Mouse (Mus musculus) heart, postnatal 36 days (tissue): ENCODE results near the gene Pde9a. TPM values are rescaled to one million over a fixed set of nuclear protein-coding genes. Genes with fewer than 3 reads are reported as not detected.

Source experiments
- DNase-seq, 2 experiments: peaks; one replicate each; pipeline ENCODE4 v3.0.0; 2021 to 2022
- intact Hi-C: fragments of 180-260 bp; cut with DNase I; formaldehyde crosslinking; loops from one replicate; pipeline ENCODE4 v1.15.1; 2025
- total RNA-seq, 2 experiments: library from RNA; stranded (reverse); gene quantifications; 2 replicates each; pipeline ENCODE4 v1.2.3; 2021

Pde9a gene
- total RNA-seq, 2 experiments from 2014 or later, result 5.2 to 6.1 TPM

GRCm38 (mm10) chr17:31502261-31502927, 116.4 kb downstream of the Pde9a start:
- intact Hi-C loops, result no loop called here
- no peak for DNase-seq

- intact Hi-C loops, result no loop called here
- no peak for DNase-seq
Measured at GRCm38 (mm10) chr17:31503337-31503736, 117.3 kb downstream of the Pde9a start.

- intact Hi-C loops, result no loop called here
- DNase-seq, result no peak
Measured at GRCm38 (mm10) chr17:31503936-31504335, 117.9 kb downstream of the Pde9a start.

- intact Hi-C loops, result no loop called here
- DNase-seq, result no peak
Measured at GRCm38 (mm10) chr17:31505013-31505412, 119.0 kb downstream of the Pde9a start.

- intact Hi-C loops, result no loop called here
- no peak for DNase-seq
Measured at GRCm38 (mm10) chr17:31506282-31506681, 120.3 kb downstream of the Pde9a start.

- intact Hi-C loops, result loop anchor here (5.0 kb wide), 1 partner anchor 146 kb away; the partner anchor contains the start of gene U2af1
- DNase-seq, result no peak
Measured at GRCm38 (mm10) chr17:31510944-31511343, 124.9 kb downstream of the Pde9a start.

GRCm38 (mm10) chr17:31511792-31512495, 125.9 kb downstream of the Pde9a start:
- peak; percentile 85 to 86 for DNase-seq
- intact Hi-C loops, result loop anchor here (2.0 to 5.0 kb wide), 2 partner anchors 53 to 145 kb away; partner anchors contain the start of genes Pknox1 and U2af1

- intact Hi-C loops, result loop anchor here (2.0 to 5.0 kb wide), 2 partner anchors 52 to 145 kb away; partner anchors contain the start of genes Pknox1 and U2af1
- DNase-seq, result no peak
Measured at GRCm38 (mm10) chr17:31512593-31512992, 126.6 kb downstream of the Pde9a start.

GRCm38 (mm10) chr17:31514696-31515095, 128.7 kb downstream of the Pde9a start:
- no peak for DNase-seq
- intact Hi-C loops, result loop anchor here (5.0 kb wide), 1 partner anchor 143 kb away; the partner anchor contains the start of gene U2af1

- DNase-seq, result no peak
- intact Hi-C loops, result no loop called here
Measured at GRCm38 (mm10) chr17:31519344-31519945, 133.4 kb downstream of the Pde9a start.

GRCm38 (mm10) chr17:31519946-31520838, 134.2 kb downstream of the Pde9a start, which contains the start of the genes Wdr4 and Ndufv3:
TSS of gene Wdr4 (minus strand) at chr17:31519980.
TSS of gene Ndufv3 (plus strand) at chr17:31520115.
- peak; percentile 98 to 99 for DNase-seq
- intact Hi-C loops, result loop anchor here (2.0 kb wide), 1 partner anchor 43 kb away; no protein-coding TSS in a partner anchor

- peak; percentile 64 to 69 for DNase-seq
- intact Hi-C loops, result loop anchor here (2.0 kb wide), 1 partner anchor 42 kb away; no protein-coding TSS in a partner anchor
Measured at GRCm38 (mm10) chr17:31520895-31521294, 134.9 kb downstream of the Pde9a start.

GRCm38 (mm10) chr17:31521948-31522347, 135.9 kb downstream of the Pde9a start:
- no peak for DNase-seq
- intact Hi-C loops, result loop anchor here (2.0 kb wide), 1 partner anchor 41 kb away; no protein-coding TSS in a partner anchor

- DNase-seq, result no peak
- intact Hi-C loops, result no loop called here
Measured at GRCm38 (mm10) chr17:31525114-31525513, 139.1 kb downstream of the Pde9a start.

- intact Hi-C loops, result no loop called here
- DNase-seq, result no peak
Measured at GRCm38 (mm10) chr17:31525816-31526215, 139.8 kb downstream of the Pde9a start.

Other genes starting within 250 kb of the Pde9a start
- gene Tff2, start 241.9 kb upstream of the Pde9a start, total RNA-seq, result not detected
- gene Tff1, start 220.9 kb upstream of the Pde9a start, total RNA-seq, result not detected
- gene Tmprss3, start 187.2 kb upstream of the Pde9a start, total RNA-seq, result not detected
- not detected for gene Ubash3a, start 178.3 kb upstream of the Pde9a start, total RNA-seq
- gene Rsph1, start 108.8 kb upstream of the Pde9a start, total RNA-seq, result 1 to 10 TPM; 1.0 to 1.2 TPM
- 10 to 100 TPM; 11.1 to 12.5 TPM for gene Slc37a1, start 99.4 kb upstream of the Pde9a start, total RNA-seq
- gene Wdr4, start 133.8 kb downstream of the Pde9a start, total RNA-seq, result 1 to 10 TPM; 7.0 to 8.1 TPM
- gene Ndufv3, start 133.9 kb downstream of the Pde9a start, total RNA-seq, result 1,000 to 10,000 TPM; 1,294 to 1,573 TPM
- gene Pknox1, start 178.5 kb downstream of the Pde9a start, total RNA-seq, result 1 to 10 TPM; 9.4 to 10.0 TPM